Mouse (Mus musculus) thymus, postnatal 25 days (tissue): ENCODE measurements around the gene Klf16.
A peak's percentile ranks its signal among the peaks of the same experiment; 100 is the strongest.

Experiments
- DNase-seq: peaks from one replicate; pipeline ENCODE4 v3.0.0; 2022

Gene Klf16

DNA sequence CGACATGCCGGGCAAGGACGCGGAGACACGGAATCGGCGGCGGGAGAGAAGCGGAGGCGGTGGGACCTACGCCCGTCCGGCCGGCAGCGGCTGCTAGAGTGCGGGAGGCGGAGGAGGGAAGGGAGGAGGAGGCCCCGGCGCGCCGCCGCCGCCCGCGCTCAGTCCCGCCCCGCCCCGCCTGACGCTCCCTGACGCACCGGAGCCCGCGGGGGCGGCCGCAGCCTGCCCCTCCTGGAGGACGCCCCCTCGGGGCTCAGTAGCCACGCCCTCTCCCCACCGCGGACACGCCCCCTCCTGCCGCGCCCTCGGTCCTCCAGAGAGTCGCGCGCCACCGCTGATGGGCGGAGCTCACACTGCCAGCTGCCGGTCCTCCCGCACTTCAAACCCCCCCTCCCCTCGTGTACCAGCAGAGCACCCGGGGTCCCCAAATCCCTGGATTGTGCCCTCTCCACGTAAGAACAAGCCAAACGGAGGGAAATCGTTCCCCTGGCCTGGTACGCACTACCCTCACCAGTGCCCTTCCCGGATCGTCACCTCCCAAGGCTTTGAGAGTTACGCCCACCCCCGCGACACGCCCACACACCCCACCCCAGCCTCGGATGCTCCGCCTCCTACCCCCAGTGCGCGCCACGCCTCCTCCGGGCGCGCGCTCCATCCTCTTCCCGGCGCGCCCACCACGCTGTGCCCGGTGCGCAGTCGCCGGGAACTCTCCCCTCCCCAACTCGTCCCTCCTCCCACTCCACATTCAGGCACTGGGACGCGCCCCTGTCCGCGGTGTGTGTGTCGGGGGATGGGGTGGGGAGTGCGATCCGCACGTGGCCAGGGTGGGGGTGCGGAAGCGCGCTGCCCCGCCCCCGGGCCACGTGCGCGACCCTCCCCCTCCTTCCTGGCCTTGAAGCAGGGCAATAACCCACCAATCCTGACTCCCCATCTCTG lies at the start of gene Klf16:
Gene Klf16 (minus strand): TSS at position 127 of the 936 bp plus-strand sequence.
- peak; percentile 100 for DNase-seq

DNA sequence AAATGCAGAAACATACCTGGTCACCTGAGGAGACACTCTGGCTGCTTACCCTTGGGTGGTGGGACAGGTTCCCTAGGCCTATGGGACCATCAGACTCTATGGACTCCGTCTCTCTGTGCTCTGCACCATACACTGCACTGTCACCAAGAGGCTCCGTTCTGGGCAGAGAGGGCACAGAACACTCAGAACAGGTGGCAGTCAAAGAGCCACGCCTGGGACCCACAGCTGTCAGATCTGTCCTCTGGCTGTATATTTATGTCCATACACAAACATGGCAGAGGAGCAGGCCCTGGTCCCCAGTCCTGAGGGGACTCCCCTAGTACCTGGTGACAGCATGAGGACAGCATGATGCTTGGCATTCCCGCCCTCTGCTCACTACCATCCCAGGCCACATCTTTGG lies 48.6 kb upstream of the Klf16 start:
- no peak for DNase-seq

DNA sequence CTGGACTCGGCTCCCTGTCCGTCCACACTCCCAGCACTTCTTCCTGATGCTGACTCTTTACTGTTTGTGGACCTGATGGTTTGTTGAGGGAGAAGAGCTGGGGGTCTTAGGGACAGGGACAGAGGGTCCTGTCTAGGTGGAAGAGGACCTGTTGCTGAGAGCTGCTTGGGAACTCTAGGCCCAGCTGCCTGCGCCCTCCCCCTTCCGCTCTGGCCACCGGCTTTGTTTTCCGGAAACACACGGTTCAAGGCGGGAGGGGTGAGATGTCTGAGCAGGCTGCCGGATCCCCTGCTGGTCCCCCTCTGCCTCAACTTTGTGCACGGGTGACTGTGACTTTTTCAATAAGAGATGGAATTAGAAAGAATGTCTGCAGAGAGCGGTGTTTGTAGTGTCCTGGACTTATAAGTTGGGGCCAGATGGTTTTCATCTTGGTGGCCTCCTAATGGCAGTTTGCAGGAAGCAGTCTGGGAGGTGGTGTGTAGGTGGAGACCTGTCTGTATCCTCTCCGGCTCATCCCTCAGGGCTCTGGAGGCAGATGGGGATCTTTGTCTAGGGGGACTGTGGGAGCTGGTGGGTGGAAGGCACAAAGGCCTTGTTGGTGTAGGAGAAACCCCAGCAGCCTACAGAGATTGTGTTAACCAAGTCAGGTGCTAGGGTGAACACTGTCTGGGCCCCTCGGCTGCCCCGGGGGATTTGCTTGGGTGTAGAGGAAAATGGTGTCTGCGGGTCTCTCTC lies 46.5 kb upstream of the Klf16 start:
- peak; percentile 88 for DNase-seq

DNA sequence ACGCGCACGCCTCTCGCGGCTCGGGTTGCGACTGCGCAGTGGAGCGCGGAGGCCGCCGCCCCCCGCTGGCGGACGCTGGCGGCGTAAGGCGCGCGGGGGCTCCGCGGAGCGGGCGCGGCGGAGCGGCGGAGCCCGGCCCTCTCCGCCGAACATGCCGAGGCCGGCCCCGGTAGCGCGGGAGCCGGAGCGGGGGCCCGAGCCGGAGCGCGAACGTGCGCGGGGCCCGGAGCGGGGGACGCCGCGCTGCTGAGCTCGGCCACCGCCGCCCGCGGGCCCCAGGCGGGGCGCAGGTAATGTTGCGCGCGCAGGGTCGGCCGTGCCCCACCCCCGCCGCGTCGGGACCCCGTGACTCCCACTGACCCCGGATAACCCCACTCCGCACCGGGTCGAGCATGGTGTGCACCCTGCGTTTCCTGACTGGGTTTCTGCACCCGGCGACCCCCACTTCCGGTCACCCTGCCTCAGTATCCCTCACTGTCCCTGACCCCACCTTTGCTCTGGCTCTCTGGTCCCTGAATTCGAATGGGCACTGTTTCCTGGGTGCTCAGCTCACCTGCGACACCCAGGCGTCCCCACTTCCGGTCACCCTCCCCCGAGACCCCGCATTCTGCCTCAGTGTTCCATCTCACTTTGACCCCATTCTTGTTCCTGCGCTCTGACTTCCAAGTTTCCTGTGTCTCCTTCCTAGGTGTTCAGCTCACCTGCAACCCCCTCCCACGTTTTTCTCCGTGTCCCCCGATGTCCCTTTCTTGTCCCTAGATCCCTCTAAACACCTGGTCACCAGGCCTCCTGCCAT lies 45.7 kb upstream of the Klf16 start, which contains the start of gene Csnk1g2:
Gene Csnk1g2 (plus strand): TSS at position 178 of the 796 bp plus-strand sequence.
- DNase-seq = peak; percentile 82

DNA sequence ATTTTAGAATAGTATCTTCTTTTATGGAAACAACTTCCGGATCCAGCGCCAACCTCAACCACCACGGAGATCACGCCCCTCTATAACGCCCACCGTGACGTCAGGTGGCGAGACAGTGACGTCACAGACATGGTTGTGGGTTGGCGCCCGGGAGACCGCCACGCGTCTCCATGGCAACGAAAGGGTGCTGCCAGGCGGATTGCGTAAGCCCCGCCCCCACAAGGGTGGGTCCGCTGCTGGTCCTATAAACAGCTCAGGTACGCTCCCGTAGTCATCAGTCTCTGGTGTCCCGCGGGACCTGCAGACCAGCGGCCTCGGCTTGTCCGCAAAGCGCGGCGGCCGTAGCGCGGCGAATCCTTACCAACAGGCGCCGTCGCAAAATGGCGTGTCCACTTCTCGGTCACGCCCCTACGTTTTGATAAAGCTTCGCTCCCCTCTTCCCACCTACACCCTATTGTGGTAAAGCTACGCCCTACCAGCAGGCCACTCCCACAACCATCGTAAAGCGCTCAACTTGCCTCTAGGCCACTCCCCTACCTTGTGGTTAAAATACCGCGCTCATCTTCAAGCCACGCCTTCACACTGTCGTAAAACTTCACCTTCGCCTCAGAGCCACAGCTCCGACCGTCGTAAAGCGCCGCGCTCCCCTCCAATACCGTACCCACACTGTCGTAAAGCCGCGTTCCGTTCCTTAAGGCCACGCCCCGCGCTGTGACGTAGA lies 45.0 kb upstream of the Klf16 start:
- peak; percentile 99 for DNase-seq

DNA sequence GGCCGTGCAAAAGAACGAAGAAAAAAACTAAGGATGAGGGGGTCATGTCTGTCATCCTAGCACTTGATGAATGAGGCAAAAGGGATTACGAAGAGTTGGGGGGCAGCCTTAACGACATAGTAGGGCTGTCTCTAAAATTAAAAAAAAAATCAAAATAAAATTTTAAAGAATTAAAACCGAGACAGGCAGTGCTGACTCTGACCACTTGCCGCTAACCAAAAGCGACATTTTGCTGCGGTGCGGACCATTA lies 44.5 kb upstream of the Klf16 start:
- DNase-seq = no peak

DNA sequence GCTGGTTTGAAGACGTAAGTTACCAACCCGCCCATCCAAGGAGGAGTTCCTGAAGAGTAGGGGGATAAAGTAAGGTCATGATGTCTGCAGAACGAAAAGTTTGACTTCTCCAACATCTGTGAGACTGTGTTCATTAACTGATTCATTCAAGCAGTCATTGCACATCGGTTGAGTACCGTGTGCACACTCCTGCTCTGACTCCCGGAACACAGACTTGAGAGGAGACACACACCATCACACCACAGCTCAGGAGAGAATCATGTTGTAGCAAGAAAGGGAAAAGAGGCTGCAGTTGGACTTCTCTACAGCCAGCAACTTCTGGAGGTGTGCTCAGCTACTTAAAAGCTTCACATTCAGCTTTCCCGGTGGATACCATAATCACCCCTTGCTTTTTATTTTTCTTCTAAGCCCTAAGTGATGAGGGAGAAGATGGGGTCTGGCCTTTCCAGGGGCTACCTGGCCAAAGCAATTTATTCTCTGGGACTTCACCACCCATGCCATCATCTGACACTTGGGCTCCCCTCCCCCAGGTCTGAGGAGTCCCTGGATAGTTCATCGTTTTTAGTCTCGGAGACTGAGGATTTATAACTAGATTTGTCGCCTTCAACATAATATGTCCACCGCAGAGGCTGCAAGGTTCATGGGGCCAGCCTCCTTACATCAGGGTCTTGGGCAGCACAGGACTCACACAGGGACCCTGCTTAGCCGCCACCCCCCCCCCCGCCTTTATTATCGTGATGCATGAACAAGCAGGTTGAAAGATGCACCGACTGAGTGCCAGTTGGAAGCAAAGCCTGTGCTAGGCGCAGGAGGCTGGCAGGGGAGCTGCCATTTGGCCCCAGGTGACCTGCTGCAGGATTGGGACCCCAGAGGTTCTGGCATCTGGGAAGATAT lies 43.9 kb upstream of the Klf16 start:
- peak; percentile 26 for DNase-seq

DNA sequence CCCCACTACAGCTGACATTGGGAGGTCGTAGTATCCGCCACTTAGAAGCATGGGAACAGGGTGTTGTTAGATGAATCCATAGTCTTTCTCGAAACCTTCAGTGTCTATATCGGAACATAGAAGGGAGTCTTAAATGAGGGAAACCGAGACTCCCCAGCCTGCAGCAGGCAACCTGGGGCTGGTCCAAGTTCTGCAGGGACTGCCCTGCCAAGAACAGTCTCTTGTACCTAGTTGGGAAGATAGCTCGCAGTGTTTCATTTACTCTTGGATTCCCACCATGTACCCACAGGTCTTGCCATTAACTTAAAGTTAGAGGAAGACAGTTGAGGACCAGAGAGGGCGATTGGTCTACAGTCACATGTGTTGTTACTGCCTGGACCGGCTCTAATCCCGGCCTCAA lies 43.2 kb upstream of the Klf16 start:
- DNase-seq = no peak

DNA sequence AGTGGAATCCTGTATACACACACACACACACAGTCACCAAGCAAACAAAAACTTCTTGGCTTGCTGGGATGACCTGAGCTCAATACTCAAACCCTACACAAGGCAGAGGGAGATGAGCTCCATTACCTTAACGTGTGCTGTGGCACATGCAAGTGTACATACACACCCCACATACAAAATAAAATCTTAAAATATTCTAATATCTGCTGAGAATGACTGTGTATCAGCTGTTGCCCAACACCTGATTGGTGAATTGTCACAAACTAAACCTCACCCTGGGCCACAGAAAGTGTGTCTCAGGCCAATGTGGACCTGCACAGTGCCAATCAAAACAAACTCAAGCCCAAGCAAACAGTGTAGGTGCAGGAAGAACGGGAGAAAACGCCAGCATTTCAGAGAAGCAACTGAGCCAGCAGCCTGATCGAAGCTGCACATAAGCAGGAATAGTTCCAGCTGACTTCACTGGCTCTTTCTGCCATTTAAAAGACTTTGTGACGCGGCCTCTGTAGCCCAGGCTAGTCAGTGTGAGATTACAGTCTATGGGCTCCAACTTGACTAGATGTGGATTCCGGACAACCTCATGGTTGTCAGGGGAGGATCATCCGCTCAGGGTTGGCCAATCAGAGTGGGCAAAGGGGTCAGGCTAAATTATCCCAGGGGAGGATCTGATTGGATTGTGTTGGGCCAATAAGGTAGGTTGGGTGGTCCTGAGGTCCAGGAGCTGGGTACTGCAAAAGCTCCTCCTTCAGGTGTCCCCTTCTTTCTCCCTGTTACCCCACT lies 42.5 kb upstream of the Klf16 start:
- DNase-seq = no peak

DNA sequence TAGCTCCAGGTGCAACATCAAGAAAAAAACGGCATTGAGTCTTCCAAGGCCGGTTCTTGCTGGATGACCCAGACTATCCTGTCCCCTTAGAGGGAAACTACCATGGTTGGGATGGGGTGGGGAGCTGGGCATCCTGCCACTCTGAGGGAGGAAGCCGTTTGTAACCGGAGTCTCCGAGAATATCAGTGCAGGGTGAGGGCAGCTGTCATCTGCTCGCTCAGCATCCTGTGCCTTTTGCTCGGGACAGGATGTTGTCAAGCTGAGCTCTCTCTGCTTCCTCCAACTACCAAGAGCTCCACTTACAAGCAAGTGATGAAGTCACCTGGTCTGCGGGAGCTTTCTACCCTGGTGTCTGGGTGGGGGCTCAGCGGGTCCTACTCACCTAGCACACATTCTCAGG lies 41.1 kb upstream of the Klf16 start:
- peak; percentile 80 for DNase-seq

DNA sequence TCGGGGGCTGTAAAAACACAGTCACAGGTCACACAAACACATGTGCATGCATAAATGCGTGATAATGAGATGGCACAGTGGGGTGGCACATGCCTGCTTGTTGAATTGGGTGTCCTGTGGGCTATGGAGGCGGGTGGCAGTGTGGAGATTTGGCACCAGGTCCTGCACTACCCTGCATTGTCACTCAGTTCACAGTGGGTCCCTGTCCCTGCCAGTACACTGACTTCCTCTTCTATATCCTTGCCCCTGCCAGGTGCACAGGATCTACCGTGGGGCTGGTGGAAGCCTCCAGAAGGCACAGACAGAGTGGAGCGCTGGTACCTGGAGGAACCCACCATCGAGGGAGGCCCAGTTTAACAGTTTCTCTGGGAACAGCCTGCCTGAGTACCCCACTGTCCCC lies 37.2 kb upstream of the Klf16 start:
- peak; percentile 52 for DNase-seq

DNA sequence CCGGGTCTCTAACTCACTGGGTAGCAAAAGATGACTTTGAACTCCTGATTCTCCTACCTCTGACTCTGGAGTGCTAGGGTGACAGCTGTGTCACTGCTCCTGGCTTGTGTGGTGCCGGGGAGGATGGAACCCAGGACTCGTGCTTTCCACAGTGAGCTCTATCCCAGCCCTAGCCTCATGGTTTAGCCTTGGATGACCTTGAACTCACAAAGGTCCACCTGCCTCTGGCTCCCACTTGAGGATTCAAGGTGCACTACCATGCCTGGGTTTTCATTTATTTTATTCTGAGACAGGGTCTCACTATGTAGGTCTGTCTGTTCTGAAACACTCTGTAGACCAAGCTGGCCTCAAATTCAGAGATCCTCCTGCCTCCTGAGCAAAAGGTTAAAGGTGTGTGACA lies 36.7 kb upstream of the Klf16 start:
- DNase-seq = no peak

DNA sequence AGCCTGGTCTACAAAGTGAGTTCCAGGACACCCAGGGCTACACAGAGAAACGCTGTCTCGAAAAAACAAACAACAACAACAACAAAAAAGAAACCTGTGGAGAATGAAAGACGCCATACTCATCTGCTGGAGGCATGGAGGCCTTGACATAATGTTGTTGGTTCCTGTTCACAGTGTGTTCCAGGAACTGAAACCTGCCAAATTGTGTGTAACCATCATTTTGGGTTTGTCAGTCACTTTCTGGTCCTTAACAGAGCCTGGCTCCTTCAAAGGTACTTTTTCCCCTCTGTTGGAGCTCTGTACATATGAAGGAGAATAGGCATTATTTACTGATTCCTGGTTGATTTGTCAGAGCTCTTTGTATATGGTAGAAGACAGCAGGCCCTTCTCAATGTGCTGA lies 34.8 kb upstream of the Klf16 start:
- DNase-seq = no peak

DNA sequence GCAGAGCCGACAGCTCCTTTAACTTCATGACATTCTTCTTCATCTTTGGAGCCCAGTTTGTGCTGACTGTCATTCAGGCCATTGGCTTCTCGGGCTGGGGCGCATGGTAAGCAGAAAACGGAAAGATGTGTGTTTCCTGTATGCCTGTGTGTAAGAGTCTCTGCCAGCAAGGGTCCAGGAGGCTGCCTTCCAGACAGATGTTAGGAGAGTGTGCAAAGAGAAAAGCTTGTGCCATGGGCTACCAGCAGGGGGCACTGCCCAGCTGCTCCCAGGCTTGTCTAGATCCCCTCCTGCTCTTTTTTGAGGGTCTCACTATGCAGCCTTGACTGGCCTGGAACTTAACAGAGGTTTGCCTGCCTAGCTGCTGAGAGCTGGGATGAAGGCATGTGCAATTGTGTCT lies 33.9 kb upstream of the Klf16 start:
- DNase-seq = peak; percentile 87

DNA sequence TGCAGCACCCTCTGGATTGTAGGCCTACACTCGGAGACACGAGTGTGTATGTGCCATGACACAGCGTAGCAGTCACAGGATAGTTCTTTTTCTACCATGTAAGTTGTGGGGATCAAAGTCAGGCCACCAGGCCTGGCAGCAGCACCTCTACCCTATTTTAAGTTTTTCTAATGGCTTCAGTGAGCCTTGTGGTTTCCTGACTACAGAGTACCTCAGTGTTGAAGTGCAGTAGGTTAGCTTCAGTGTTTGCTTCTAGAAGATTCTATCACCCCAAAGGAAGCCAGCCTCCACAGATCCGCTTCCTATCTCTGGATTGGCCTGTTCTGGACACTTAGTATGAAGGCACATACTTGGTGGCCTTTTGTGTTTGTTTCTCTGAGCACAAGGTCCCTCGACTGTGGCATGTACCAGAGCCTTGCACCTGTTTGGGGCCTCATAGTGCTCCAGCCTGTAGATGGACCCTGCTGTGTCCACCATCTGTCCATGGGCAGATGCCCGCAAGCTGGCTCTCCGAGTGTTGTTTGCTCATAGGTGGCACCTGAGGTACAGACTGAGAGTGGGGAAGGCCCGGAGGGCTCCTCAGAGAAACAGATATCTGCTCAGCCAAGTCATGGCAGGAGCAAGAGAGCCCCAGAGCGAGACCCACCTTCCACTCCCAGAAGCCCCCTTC lies 33.1 kb upstream of the Klf16 start:
- no peak for DNase-seq

DNA sequence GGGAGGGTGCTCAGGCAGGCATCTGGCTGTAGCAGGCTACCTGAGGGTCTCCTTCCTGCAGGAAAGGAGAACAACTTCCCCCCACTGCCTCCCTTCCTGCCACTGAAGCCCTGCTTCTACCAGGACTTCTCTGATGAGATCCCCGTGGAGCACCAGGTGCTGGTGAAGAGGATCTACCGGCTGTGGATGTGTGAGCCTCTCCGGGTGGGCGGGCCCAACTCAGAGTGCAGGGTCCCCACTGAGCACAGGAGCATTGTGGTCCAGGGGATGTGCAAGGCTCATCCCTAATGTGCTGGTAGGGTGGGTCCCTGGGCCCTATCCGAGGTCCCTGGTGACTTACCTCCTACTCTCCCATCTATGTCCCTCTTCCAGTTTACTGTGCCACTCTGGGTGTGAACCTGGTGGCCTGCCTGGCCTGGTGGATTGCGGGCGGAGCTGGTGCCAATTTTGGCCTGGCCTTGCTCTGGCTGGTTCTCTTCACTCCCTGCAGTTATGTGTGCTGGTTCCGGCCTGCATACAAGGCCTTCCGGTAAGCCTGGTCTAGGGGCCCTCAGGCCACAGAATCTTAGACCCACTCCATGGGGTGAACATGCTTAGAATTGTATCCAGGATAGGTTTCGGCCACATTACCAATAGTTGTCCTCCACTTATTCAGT lies 32.3 kb upstream of the Klf16 start:
- no peak for DNase-seq

DNA sequence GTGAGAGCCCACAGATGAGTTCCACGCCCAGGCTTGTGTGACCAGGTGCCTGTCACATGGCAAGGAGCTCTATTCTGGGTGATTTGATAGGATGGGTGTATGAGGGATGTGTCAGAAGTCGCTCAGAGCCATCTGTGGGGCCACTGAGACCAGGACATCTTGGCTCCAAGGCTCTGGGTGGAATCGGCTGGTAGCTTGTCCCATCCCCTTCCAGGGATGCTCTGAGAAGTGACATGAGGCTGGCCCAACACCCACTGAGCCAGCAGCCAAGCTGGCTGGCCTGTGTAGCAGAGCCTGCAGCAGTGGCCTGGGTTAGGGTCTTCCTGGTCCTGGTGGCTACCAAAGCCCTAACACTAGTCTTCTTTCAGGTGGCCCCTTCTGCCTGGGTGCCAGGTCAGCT lies 31.3 kb upstream of the Klf16 start:
- no peak for DNase-seq

DNA sequence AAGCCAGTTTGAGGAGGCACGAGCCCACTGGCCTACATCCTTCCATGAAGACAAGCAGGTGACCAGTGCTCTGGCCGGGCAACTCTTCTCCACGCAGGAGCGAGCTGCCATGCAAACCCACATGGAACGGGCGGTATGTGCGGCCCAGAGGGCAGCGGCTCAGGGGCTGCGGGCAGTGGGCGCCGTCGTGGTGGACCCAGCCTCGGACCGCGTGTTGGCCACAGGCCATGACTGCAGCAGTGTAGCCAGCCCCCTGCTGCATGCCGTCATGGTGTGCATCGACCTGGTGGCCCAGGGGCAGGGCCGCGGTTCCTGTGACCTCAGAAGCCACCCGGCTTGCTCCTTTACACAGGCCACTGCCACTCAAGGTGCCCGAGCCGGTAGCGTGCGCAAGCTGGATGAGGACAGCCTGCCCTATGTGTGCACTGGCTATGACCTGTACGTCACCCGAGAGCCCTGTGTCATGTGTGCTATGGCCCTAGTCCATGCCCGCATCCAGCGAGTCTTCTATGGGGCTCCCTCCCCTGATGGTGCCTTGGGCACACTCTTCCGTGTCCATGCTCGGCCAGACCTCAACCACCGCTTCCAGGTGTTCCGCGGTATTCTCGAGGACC lies 29.7 kb upstream of the Klf16 start:
- no peak for DNase-seq

DNA sequence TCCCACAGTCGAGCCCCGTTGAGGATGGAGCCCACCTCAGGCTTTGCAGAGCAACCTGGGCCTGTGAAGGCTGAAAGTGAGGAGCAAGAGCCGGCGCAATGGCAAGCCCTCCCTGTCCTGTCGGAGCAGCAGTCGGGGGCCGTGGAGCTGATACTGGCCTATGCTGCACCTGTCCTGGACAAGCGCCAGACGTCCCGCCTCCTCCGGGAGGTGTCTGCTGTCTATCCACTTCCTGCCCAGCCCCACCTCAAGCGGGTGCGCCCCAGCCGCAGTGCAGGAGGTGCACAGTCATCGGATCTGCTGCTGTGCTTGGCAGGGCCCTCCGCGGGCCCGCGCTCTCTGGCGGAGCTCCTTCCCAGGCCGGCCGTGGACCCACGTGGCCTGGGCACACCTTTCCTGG lies 29.2 kb upstream of the Klf16 start:
- peak; percentile 70 for DNase-seq
